Mouse (Mus musculus) thymus, adult 2 months (tissue): ENCODE results near the gene Abcb6. TPM values are rescaled to one million over a fixed set of nuclear protein-coding genes. Genes with fewer than 3 reads are reported as not detected.
A peak's percentile ranks its signal among the peaks of the same experiment; 100 is the strongest.

Experiments
- DNase-seq: peaks from one replicate; pipeline ENCODE4 v3.0.0; 2021
- H3K27ac ChIP-seq: fragments of 200-500 bp; 2 replicates; pipeline ENCODE4 v1.5.1; 2012; ENCODE audit warnings: low read length, control low read depth; ENCODE audit not compliant: control insufficient read depth, insufficient read depth
- H3K27me3 ChIP-seq: fragments of 200-500 bp; 2 replicates; pipeline ENCODE4 v1.6.1; 2012; ENCODE audit warnings: mild to moderate bottlenecking, low read length, moderate library complexity, mixed read lengths; ENCODE audit not compliant: control insufficient read depth, insufficient read depth
- H3K36me3 ChIP-seq: fragments of 200-500 bp; 2 replicates; pipeline ENCODE4 v1.6.1; 2012; ENCODE audit warnings: mild to moderate bottlenecking, low read length, moderate library complexity; ENCODE audit not compliant: control insufficient read depth, insufficient read depth
- H3K4me1 ChIP-seq: fragments of 200-500 bp; replicated peaks from 2 replicates; pipeline ENCODE4 v1.6.1; 2012; ENCODE audit warnings: low read length; ENCODE audit not compliant: control insufficient read depth, insufficient read depth
- H3K4me3 ChIP-seq: fragments of 200-500 bp; 2 replicates; pipeline ENCODE4 v1.5.1; 2012; ENCODE audit warnings: mild to moderate bottlenecking, low read length, control low read depth, moderate library complexity; ENCODE audit not compliant: control insufficient read depth, insufficient read depth
- CTCF ChIP-seq: fragments of 200-500 bp; IDR thresholded peaks from 2 replicates; pipeline ENCODE4 v1.5.1; 2012; ENCODE audit warnings: mild to moderate bottlenecking, control low read depth, low read length, moderate library complexity, borderline replicate concordance; ENCODE audit not compliant: control insufficient read depth, poor library complexity, insufficient read depth; ENCODE audit errors: extremely low read depth
- POLR2A ChIP-seq: fragments of 200-500 bp; IDR thresholded peaks from 2 replicates; pipeline ENCODE4 v1.6.1; 2012; ENCODE audit warnings: mild to moderate bottlenecking, low read length, control low read depth, moderate library complexity; ENCODE audit not compliant: control insufficient read depth, poor library complexity, insufficient read depth; ENCODE audit errors: extremely low read depth
- WGBS: fragments of 180-500 bp; shearing (Covaris S2); methylation state at CpG from one replicate; pipeline ENCODE4 v1.1.7; 2018; 5-methylcytosine and 5-hydroxymethylcytosine counted together
- polyA plus RNA-seq: library from polyadenylated mRNA; depleted of rRNA; stranded (reverse); fragments of >200 nt; gene quantifications from 2 replicates; pipeline ENCODE4 v1.2.3, GENCODE M21; 2012; rRNA removed

Abcb6 gene
- polyA plus RNA-seq, 1 experiment = 10.9 TPM

GRCm38 (mm10) chr1:75124346-75125321 lies 55.6 kb downstream of the Abcb6 start, which contains the start of gene Nhej1:
Gene Nhej1, minus strand, starts transcription at chr1:75125200.
- no peaks in the 10 kb centered on the region for H3K27me3 ChIP-seq
- peak within 1 kb of the TSS; percentile 92 for H3K27ac ChIP-seq
- H3K4me3 ChIP-seq = peak within 1 kb of the TSS; percentile 92
- peak; percentile 96 for DNase-seq
- 1% methylated on average over 56 of the region's 56 CpGs for WGBS
- H3K36me3 ChIP-seq = no peaks in the 10 kb centered on the region
- peak; percentile 88; the same call in 1 of the 2 replicates for TF ChIP-seq CTCF
- peak; percentile 74 for TF ChIP-seq POLR2A
- peaks cover 9% of the 10 kb centered on the region for H3K4me1 ChIP-seq

DNA sequence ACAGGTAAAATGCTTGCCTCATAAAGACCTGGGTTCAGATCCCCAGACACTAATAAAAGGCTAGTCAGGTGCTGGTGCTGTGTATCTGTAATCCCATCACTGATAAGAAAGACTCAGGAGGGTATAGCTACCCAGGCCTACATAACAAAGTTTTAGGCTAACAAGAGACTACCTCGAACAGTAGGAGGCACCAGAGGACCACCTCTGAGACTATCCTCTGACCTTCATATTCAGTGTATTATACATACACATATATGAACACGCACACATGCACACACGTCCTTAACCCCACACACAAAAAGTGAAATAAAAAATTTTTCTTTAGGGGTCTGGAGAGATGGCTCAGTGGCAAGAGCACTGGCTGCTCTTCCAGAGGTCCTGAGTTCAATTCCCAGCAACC lies 58.0 kb downstream of the Abcb6 start:
- H3K4me1 ChIP-seq = peaks cover 9% of the 10 kb centered on the region
- 86% methylated on average over 3 of the region's 3 CpGs for WGBS
- H3K27me3 ChIP-seq = no peaks in the 10 kb centered on the region
- TF ChIP-seq POLR2A (no peak), CTCF (no peak)
- no peaks in the 10 kb centered on the region for H3K36me3 ChIP-seq
- DNase-seq = peak; percentile 52
- H3K27ac ChIP-seq = no peak overlapping the region
- H3K4me3 ChIP-seq = no peak overlapping the region

Other genes with a start within 250 kb of the Abcb6 start
- 0.48 and 0.69 TPM in 2 replicates for gene Cfap65, start 244.8 kb downstream of the Abcb6 start, polyA plus RNA-seq
- 0.75 and 0.94 TPM in 2 replicates for gene Ihh, start 228.7 kb downstream of the Abcb6 start, polyA plus RNA-seq
- gene Nhej1, start 55.2 kb downstream of the Abcb6 start, polyA plus RNA-seq = 4.7 and 5.5 TPM in 2 replicates
- 1.9 and 2.3 TPM in 2 replicates for gene Slc23a3, start 46.5 kb downstream of the Abcb6 start, polyA plus RNA-seq
- 126 and 141 TPM in 2 replicates for gene Cnppd1, start 37.7 kb downstream of the Abcb6 start, polyA plus RNA-seq
- 167 and 179 TPM in 2 replicates for gene Retreg2, start 37.6 kb downstream of the Abcb6 start, polyA plus RNA-seq
- 90.8 and 106 TPM in 2 replicates for gene Zfand2b, start 11.7 kb downstream of the Abcb6 start, polyA plus RNA-seq
- gene Ankzf1, start 11.8 kb upstream of the Abcb6 start, polyA plus RNA-seq = 22.7 and 24.0 TPM in 2 replicates
- 79.1 and 81.6 TPM in 2 replicates for gene Atg9a, start 11.8 kb upstream of the Abcb6 start, polyA plus RNA-seq
- 11.7 and 14.4 TPM in 2 replicates for gene Glb1l, start 30.4 kb upstream of the Abcb6 start, polyA plus RNA-seq
- gene Stk16, start 30.4 kb upstream of the Abcb6 start, polyA plus RNA-seq = 340 and 342 TPM in 2 replicates
- 139 and 162 TPM in 2 replicates for gene Tuba4a, start 39.5 kb upstream of the Abcb6 start, polyA plus RNA-seq
- not detected in 2 replicates for gene A630095N17Rik, start 51.7 kb upstream of the Abcb6 start, polyA plus RNA-seq
- 19.9 and 22.3 TPM in 2 replicates for gene Dnajb2, start 56.0 kb upstream of the Abcb6 start, polyA plus RNA-seq
- gene Ptprn, start 84.1 kb upstream of the Abcb6 start, polyA plus RNA-seq = 2.6 and 3.0 TPM in 2 replicates
- gene Resp18, start 98.0 kb upstream of the Abcb6 start, polyA plus RNA-seq = 5.6 and 9.0 TPM in 2 replicates
- gene Dnpep, start 137.6 kb upstream of the Abcb6 start, polyA plus RNA-seq = 112 and 132 TPM in 2 replicates
- 6.8 and 31.6 TPM in 2 replicates for gene Des, start 179.9 kb upstream of the Abcb6 start, polyA plus RNA-seq
- gene Speg, start 194.9 kb upstream of the Abcb6 start, polyA plus RNA-seq = 11.0 and 12.1 TPM in 2 replicates